Mouse (Mus musculus) C2C12 (cell line): ENCODE measurements at regions not wholly inside any gene's neighbourhood (a gene's known extent, or its start where the extent isn't known, plus 50 kb on each side); places are given as distances from the start of the nearest gene placed in this dataset.

Experiments used
- CTCF ChIP-seq: IDR thresholded peaks from one replicate; pipeline ENCODE4 v1.5.1; 2011; ENCODE audit not compliant: control insufficient read depth, insufficient read depth, insufficient read length
- FOSL1 ChIP-seq: IDR thresholded peaks from one replicate; pipeline ENCODE4 v1.8.0; 2011; ENCODE audit warnings: mild to moderate bottlenecking, low read length; ENCODE audit not compliant: poor library complexity, insufficient read depth, severe bottlenecking
- MAX ChIP-seq: IDR thresholded peaks from one replicate; pipeline ENCODE4 v1.6.1; 2011; ENCODE audit warnings: mild to moderate bottlenecking, control low read depth
- MYOG ChIP-seq: IDR thresholded peaks from one replicate; pipeline ENCODE4 v1.6.1; 2011; ENCODE audit not compliant: control insufficient read depth, insufficient read length; ENCODE audit errors: extremely low read depth

GRCm38 (mm10) chr12:110086921-110087320 is 191.9 kb upstream of the Dio3 start:
- TF ChIP-seq CTCF = no peak
- TF ChIP-seq FOSL1 = no peak
- TF ChIP-seq MYOG = no peak
- TF ChIP-seq MAX = no peak
